Mouse (Mus musculus) embryo, embryonic 11.5 days (tissue): ENCODE data around the gene Set.
"Not testable (repeated sequence)": the region's sequence is repeated elsewhere in the genome, so short reads cannot be mapped to it uniquely, and the experiment has no call there.

Experiments
- DNase-seq: peaks from one replicate; pipeline ENCODE4 v3.0.0-alpha.2; 2012; ENCODE audit warnings: low read depth, low spot score

The Set gene

DNA sequence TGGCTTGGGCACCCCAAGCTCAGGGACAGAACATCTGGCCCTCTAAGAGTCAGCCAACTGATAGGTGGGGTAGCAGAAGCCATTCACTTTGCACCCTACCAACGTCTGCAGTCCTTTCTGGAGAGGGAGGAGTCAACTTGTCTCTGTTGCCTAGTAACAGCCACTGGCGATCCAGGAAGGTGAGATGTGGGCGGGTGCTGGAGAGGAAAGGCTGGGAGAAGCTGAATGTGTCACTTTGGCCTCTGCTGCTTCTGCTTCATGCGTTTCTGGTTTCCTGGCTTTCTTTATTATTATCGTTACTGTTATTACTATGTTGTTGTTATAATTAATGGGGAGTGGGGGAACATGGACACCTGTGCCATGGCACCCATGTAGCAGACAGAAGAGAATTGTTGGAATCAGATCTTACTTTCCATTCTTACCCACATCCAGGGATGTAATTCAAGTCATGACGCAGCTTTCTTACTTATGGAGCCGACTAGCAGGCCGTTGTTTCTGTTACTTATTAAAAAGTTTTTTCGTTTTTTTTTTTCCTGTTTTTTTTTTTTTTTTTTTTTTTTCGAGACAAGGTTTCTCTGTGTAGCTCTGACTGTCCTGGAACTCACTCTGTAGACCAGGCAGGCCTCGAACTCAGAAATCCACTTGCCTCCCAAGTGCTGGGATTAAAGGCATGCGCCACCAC lies at the start of gene Set:
TSS of gene Set (plus strand) at position 156 of the 682 bp plus-strand sequence.
- DNase-seq, result no peak

DNA sequence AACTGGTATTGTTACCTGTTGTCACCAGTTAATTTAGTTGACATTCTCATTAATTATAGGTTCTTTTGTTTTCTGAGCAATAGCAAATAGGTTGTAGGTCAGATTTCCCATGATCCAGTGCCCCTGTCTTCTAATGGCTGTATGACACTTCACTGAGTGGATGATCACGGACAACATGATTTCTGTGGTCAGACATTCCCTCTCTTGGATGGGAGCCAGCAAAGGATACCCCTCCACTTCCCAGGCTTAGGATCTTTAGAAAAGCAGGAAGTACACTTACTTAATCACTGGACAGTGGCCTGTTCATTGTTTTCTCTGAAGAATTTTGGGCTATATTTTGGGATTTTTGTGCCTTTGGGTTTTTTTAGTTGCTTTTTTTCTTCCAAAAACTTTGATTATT lies 48.1 kb upstream of the Set start:
- DNase-seq, result no peak

DNA sequence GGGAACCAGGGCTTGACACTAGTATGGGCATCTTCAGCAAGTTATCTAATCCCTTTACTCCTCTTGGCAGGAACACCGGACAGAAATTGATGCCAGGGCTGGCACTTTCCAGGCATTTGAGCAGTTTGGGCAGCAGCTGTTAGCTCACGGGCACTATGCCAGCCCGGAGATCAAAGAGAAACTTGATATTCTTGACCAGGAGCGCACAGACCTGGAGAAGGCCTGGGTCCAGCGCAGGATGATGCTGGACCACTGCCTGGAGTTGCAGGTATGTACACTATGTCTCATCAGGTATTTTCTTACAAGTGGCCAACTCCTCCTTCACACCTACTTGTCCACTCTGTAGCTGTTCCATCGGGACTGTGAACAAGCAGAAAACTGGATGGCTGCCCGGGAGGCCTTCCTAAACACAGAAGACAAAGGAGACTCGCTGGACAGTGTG lies 46.3 kb upstream of the Set start:
- no peak for DNase-seq

DNA sequence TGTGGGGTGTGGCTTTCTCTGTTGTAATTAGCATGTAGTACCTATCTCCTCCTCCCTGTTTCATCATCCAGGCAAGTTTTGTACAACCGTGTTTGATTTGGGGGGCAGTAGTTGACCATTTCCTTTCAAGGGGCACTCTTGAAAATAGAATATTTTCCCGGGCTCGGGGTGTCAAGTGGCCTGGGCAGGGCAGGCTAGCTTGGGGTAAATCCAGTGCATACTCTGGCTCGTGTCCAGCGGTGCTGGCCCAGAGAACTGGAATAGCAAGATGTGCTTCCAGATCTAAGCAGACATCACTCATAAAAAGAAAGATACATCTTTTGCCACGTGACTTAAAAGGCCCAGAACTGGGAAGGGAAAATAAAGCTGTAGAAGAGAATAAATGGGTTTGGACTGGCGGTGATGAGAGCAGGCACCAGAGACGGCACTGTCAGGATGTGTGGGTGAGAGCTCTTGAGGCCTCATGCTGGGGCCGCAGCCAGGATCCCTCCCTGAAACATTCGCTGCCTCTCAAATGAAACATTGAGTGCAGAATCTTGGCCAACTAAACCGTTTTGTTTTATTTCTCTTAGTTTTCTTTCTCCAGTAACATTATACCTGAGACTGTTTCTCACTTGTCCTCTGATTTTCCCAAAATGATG lies 42.7 kb upstream of the Set start:
- DNase-seq, result no peak

DNA sequence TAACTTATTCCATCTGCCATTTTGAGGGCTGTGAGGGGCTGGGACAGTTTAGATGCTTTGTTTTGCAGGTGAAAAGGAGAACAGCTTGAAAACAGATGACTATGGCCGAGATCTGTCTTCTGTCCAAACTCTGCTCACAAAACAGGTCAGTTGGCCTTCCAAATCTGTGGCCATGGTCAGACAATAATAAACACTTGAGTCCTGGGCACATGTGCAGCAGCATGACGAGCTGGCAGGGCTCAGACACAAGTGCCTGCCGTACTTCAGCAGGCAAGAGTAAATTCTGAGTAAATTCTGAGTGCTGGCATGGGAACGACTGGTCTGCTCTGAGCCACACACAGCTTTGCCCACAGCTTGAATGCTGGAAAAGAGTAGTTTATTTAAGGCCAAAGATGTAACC lies 31.7 kb upstream of the Set start:
- no peak for DNase-seq

DNA sequence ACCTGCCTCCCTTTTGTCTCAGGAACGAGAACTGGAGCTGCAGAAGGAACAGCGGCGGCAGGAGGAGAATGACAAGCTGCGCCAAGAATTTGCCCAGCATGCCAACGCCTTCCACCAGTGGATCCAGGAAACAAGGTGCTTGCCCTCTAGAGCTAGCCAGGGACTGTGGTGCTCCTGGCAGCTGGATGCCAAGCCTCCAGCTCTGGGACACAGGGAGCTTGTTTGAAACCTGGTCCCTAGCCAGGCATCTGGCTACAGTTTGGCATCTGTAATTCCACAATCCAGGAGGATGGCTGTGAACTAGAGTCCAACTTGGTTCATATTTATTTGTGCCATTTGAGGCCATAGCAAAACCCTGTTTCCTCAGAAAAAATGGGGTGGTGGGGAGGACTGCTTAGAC lies 30.2 kb upstream of the Set start:
- no peak for DNase-seq

DNA sequence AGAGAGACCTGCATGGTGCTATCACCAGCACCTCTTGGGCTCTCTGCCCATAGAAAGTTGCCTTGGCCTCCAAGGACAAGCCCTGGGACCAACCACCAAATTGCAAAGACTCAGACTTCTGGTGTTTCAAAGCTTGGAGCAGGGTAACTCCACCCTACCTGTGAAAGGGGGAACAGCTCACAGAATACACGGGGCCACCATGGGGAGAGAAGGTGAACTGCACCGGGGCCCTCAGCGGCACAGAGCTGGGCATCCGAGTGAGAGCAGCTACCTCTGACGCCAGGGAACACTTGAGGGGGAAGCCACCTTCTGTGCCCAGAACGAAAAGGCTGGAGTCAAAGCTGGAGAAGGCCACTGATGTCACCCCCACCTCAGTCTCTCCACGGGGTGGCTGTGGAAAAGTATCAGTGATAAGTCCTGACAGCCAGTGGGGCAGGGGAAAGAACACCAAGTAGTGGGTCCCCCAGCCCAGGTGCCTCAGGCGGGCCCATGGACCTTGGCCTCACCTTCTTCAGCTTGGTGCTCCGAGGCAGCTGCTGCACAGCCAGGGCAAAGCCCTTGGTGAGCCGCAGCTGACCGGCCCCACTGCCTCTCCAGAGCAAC lies 24.8 kb upstream of the Set start:
- no peak for DNase-seq

DNA sequence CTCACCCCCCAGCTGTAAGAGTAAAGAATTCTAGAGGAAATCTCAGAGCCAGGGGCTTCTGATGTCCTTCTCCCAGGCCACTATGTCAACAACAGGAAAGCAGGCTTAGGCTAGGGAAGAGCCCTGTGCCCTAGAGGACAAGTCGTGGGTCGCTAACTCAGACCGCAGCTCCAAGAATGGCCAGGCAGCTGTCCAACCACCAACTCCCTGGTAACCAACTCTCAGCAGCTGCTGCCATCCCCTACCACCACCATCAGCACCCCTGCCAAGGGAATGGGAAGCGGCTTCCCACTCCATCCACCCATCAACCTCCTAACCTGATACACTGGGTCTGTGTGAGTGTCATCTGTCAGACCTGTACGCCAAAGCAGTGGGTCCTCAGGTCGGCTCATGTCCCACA lies 24.2 kb upstream of the Set start:
- DNase-seq, result no peak

DNA sequence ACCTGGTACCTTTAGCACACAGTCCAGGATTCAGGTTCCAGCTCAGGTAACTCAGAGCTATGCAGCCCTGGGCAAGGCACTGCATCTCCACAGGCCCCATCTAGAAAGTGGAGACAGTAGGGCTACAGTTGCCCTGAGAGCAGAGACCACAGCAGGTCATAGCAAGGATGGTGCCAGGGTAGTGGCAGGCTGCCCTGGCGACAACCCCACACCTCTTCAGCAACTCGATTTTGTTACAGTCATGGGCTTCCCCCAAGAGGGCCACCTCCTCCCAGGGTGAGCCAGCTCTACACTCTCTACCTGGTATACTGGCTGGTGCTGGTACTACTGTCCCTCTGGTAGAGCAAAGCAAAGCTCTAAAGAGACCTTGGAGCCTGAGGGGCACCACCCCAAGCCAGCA lies 19.4 kb upstream of the Set start:
- DNase-seq, result no peak

DNA sequence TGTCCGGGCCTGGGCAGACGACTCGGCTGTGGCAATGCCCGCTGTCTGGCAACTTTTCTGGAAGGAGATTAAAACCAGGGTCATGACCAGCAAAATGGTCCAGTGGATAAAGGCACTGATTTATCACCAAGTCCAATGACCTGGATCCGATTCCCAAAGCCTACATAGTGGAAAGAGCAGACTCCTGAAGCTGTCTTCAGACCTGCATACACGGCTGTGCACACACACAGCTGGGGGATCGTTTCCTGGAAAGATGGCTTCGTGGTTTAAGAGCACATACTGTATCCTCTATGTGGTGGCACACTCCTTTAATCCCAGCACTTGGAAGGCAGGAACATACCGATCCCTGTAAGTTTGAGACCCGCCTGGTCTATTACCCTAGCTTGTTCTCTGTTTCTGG lies 18.8 kb upstream of the Set start:
- no peak for DNase-seq

DNA sequence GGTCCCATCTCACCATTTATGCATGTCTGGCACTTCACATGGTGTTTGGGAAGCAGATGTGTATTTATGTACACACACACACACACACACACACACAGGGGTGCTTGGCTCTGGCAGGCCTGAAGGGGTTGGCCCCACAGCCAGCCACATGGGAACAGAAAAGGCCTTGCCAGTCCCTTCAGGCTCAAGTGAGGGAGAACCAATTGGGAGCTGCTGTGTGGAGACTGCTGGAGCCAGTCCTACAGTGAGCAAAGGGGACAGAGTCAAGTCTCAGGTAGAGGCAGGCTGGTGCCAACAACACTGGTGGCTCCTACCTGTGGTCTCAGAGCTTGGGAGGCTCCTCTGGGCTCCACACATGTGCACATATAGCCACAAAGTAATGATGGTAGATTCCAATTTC lies 17.5 kb upstream of the Set start:
- no peak for DNase-seq

DNA sequence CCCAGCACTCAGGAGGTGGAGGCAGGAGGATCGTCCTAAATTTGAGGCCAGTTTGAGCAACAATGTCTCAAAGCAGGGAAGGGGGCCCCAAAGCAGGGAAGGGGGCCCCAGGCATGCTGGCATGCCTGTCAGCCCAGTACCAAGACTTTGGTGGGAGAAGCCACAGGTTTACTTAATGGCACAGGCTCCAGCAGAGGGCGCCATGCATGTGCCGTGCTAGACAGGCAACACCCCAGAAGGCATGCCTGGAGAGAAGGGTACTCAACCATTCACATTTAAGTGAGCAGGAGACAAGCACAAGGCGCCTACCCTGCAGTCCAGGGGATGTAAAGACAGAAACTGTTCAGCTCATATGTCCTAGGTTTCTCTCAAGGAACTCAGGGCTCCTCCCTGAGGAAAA lies 14.7 kb upstream of the Set start:
- DNase-seq, result peak; percentile 68

DNA sequence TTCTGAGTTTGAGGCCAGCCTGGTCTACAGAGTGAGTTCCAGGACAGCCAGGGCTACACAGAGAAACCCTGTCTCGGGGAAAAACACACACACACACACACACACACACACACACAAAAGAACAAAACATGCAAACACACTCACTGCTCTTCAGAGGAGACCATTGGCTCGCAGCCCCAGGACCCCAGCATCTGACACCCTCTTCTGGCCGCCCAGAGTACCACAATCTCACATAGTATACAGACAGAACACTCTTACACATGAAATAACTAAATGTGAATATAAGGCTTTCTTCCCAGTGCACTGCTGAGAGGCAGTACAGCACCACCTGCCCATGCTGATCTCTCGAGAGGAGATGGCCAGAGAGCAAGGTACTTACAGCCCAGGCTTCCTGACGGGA lies 12.6 kb upstream of the Set start:
- DNase-seq, result no peak

DNA sequence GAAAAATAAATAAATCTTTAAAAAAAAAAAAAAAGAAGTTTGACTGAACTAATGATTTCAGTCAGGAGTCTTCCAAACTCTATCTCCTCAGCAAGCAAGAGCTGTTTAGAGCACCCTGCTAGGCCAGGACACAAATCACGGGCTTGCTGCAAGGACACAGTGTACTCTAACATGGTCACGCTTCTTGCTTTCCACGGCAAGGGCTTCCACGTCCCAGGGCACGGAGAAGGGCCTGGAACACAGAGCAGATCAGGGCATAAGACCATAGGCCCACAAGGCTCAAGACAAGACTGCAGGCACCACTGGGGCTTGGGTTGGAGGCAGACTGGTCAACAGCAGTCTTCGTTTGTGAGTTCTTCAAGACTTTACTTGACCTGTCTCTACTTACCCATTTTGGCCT lies 10.1 kb upstream of the Set start:
- DNase-seq, result no peak

DNA sequence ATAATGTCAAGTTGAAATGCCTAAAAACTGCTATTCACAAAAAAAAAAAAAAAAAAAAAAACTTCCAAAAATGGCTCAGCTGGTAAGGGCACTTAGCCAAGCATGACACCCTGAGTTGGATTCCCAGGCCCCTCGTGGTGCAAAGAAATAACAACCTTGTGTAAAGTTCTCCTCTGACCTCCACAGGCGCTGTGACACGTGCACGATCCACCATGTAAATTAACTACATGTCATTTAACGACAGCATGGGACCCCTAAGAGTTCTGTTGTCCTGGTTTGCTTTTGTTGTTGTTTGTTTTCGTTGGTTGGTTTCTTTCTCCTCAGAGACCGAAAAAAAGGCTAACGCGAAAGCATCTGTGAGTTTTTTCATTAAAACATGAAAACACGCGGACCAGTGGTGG lies 9.1 kb upstream of the Set start:
- no peak for DNase-seq

DNA sequence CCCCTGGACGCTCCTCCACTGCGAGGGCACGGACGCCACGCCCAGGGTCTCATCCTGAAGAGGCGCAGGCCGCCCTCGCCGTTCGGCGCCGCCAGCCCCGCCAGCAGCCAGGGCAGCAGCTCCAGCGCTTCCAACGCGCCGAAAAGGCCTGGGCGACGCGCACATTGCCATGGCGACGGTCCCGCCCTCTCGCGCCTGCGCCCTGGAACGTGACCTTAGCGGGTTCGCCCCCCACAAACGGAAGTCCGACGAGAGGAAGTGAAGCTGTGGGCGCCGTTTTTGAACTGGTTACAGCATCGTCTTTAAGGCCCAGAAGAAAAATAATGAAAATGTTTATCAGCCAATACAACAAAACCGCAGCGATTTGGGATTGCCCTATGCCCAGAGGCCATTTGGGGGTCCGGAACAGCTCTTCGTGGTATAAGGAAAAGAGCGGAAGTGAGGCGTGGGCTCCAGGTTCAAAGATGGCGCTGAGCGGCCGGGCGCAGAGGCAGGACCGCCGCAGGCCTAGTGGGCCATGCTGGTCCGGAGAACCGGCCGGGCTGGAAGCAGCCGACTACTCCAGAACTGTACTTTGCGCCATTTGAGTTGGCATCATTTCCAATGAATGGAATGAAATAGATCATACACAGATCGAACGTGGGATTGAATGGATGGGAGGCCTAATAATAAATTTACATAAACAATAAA lies 8.3 kb upstream of the Set start, which contains the start of gene Wdr34:
TSS of gene Wdr34 (minus strand) at position 183 of the 690 bp plus-strand sequence.
- DNase-seq, result peak; percentile 97

DNA sequence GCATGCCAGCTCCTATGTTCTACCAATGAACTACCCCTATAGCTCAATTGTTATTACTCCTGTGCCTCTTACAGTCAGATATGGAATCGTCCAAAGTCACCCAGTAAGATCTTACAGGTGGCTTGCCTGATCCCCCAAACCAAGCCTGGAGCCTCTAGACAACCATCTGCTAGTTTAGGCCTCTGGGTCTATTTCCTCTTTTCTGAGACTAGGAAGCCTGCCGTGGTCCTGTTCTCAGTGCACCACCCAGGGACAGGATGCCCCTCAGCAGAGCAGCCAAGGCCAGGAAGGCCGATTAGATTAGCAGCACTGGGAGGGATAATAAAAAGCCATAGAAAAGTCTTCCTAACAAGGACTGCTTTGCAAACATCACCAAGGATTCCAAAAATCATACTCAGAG lies 7.3 kb upstream of the Set start:
- DNase-seq, result no peak

DNA sequence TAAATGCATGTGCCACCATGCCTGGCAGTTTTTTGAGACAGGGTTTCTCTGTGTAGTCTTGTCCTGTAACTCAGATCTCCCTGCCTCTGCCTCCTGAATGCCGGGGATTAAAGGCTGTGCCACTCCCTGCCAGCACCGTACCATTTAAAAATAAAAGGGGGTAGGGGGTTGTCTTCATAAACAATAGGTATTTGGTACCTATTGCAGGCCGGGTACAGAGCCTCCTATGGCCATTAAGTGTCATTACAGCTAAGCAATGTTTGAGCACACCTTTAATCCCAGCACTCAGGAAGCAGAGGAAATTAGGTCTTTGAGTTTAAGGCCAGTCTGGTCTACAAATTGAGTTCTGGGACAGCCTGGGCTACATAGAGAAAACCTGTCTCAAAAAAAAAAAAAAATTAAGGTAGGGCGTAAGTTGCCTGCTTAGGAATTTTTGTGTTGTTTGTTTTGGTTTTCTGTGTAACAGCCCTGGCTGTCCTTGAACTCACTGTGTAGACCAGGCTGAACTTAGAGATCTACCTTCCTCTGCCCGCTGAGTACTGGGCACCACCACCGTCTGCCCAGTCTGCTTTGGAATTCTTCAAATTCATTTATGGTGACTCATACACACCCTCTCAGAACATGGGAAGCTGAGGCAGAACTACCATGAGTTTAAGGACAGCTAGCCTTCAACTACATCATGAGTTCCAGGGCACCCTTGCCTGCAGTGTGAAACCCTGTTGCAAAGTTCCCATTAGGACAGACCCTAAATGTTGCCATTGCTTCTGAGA lies 5.0 kb upstream of the Set start:
- no peak for DNase-seq

DNA sequence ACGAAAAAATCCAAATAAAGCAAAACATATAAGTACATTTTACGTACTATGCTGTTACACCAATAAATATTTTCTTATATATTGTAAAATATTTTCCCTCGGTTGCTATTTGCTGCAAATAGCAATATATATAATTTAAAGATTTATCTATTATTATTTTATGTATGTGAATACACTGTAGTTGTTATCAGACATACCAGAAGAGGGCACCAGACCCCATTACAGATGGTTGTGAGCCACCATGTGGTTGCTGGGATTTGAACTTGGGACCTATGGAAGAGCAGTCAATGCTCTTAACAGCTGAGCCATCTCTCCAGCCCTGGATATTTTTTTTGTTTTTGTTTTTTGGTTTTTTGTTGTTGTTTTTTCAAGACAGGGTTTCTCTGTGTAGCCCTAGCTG lies 1.9 kb upstream of the Set start:
- DNase-seq, result not testable (repeated sequence)

DNA sequence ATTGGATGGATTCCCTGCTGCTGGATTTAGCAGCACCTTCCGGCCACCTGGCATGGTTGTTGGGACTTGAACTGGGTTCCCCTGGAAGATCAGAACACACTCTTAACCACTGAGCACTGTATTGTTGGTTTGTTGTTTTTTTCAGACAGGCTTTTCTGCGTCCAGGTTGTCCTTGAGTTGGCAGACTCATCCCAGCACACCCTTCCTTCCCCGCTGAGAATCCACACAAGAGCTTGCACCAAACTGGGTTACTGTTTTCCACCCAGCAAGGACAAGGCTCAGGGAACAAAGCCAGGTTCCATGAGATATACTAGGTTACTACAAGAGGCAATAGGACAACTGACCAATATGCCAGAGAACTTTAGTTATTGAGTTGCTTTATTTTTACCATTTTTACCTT lies 442 bp upstream of the Set start:
- DNase-seq, result no peak

DNA sequence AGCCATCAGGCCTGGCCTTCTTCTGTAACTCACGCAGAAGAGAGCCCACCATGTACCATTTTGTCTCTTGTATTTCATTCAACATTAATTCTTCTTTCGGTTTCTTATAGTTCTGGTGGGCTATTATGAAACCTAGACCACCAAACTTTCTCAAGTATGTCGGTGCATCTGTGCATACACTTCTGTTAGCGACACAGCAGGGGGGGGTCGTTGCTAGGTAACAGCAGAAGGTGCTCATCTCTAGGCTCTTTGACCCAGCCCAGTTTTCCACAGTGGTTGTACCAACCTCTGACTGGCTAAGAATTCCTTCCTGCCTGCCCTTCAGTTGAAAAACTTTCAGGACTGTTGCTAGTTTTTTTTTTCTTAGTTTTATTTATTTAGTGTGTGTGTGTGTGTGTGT lies 1.2 kb downstream of the Set start:
- DNase-seq, result no peak
